Mouse (Mus musculus): Measurements from ENCODE around the gene Tbc1d10a. TPM values are rescaled to one million over a fixed set of nuclear protein-coding genes. Genes with fewer than 3 reads are reported as not detected.

Gene Tbc1d10a
- polyA plus RNA-seq, 1 experiment: 18.3 TPM

DNA sequence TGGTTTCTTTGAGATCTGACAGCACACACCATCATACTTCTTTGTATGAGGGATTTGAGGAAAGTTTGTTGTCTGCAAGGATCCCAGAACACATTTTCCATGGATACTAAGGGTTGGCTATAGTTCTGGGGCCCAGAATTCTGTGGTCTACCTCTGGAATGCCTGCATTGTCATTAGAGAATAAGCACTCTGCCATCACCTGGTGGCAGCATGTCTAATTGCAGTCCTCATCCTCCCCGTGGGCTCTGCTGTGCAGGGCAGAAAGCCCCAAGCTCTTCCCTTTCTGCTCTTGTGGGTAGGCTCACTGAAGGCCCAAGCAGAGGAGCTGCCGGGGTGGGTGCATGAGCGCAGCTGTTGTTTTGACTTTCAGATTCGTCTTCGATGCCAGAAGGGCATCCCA, 23.0 kb downstream of the Tbc1d10a start:
- TF ChIP-seq CTCF (IDR thresholded peaks at IDR 0.05; ENCODE audit: borderline replicate concordance, insufficient read depth, low read length) (no peak), POLR2A (IDR thresholded peaks at IDR 0.05; ENCODE audit: low read depth, low read length) (no peak)
- H3K27ac ChIP-seq (ENCODE audit: insufficient read depth, low read length): no peak overlapping the region
- H3K4me1 ChIP-seq (ENCODE audit: control insufficient read depth, insufficient read depth, low read length): peaks cover 4% of the 10 kb centered on the region; the same call in 1 of the 2 replicates
- H3K4me3 ChIP-seq (ENCODE audit: insufficient read depth, low read length): no peak overlapping the region

DNA sequence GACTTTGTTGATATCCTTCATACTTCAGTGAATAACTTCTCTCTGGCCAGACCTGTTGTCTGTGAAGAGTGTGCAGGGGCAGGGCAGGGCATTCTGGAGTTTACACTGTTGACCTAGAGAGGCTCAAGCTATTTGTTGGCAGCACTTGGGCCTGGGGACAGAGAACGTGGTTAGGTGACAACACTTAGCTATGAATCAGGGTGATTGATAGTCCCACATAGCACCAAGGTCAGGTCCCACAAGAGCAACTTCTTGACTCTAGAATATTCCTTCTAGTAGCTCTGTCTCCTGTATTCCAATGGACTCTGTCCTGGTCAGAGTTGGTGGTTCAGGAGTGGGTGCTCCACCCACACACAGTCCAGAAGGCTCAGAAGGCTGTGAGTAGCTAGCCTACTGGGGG, 24.2 kb downstream of the Tbc1d10a start:
- H3K4me3 ChIP-seq (ENCODE audit: insufficient read depth, low read length): no peak overlapping the region
- H3K4me1 ChIP-seq (ENCODE audit: control insufficient read depth, insufficient read depth, low read length): peaks cover 4% of the 10 kb centered on the region; the same call in 1 of the 2 replicates
- no peak for TF ChIP-seq CTCF (IDR thresholded peaks at IDR 0.05; ENCODE audit: borderline replicate concordance, insufficient read depth, low read length)
- TF ChIP-seq POLR2A (IDR thresholded peaks at IDR 0.05; ENCODE audit: low read depth, low read length): no peak

DNA sequence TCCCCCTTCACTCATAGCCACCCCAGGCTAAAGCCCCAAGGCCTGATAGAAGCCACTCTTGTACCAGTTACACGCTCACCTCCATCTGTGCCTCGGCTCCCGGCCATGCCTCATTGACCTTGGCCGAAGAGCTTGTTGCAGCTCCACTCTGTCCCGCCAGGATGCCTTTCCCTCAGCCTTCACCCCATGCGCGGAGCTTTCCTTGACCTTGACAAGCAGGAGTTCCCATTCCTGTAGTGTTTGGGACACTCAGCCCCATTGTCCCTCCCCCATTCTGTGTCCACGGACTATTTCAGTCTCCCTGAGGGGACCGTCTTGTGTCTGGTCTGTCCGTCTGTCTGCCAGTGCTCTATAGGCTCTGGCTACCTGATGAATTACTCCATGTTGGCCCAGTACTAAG, 26.5 kb downstream of the Tbc1d10a start:
- Histone ChIP-seq H3K4me3 (ENCODE audit: insufficient read depth, low read length) (no peak overlapping the region), H3K4me1 (ENCODE audit: control insufficient read depth, insufficient read depth, low read length) (no peaks in the 10 kb centered on the region), H3K27ac (ENCODE audit: insufficient read depth, low read length) (no peak overlapping the region)
- TF ChIP-seq POLR2A (IDR thresholded peaks at IDR 0.05; ENCODE audit: low read depth, low read length) (no peak), CTCF (IDR thresholded peaks at IDR 0.05; ENCODE audit: borderline replicate concordance, insufficient read depth, low read length) (no peak)

More for the DNA sequence above, 24.2 kb downstream of the Tbc1d10a start:
- H3K27ac ChIP-seq (ENCODE audit: insufficient read depth, low read length): no peak overlapping the region

DNA sequence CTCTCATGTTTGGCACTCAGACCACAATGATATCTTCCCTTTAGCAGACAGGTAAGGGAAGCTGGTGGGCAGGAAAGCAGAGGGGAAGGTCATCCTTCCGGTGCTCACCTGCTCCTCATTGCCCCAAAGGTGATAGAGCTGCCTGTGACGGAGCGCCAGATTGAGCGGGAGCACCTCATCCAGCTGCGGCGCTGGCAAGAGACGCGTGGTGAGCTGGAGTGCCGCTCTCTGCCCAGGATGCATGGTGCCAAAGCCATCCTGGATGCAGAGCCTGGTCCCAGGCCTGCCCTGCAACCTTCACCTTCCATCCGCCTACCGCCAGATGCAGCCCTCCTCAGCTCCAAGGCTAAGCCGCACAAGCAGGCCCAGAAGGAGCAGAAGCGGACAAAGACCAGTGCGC, 28.0 kb downstream of the Tbc1d10a start:
- Histone ChIP-seq H3K4me1 (ENCODE audit: control insufficient read depth, insufficient read depth, low read length) (no peaks in the 10 kb centered on the region), H3K27ac (ENCODE audit: insufficient read depth, low read length) (no peak overlapping the region), H3K4me3 (ENCODE audit: insufficient read depth, low read length) (no peak overlapping the region)
- TF ChIP-seq CTCF (IDR thresholded peaks at IDR 0.05; ENCODE audit: borderline replicate concordance, insufficient read depth, low read length) (no peak), POLR2A (IDR thresholded peaks at IDR 0.05; ENCODE audit: low read depth, low read length) (no peak)

DNA sequence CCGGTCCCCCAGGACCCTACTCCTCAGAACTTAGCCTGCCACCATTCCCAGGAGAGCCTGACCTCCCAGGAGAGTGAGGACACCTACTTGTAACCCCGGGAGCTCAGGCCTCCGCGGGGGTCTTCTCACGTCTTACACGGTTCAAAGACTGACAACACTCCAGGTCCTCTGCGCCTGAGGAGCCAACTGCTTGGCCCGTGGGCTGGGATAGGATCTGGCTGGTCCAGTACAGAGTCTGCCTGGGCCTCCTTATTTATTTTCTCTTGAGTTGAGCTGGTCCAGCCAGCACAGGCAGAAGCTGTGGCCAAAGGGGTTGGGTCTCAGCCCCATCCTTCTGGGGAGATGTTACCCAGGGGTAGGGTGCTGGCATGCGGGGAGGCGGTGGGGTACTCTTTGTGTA, 28.5 kb downstream of the Tbc1d10a start:
- Histone ChIP-seq H3K4me1 (ENCODE audit: control insufficient read depth, insufficient read depth, low read length) (no peaks in the 10 kb centered on the region), H3K4me3 (ENCODE audit: insufficient read depth, low read length) (no peak overlapping the region), H3K27ac (ENCODE audit: insufficient read depth, low read length) (no peak overlapping the region)
- TF ChIP-seq CTCF (IDR thresholded peaks at IDR 0.05; ENCODE audit: borderline replicate concordance, insufficient read depth, low read length) (no peak), POLR2A (IDR thresholded peaks at IDR 0.05; ENCODE audit: low read depth, low read length) (no peak)

DNA sequence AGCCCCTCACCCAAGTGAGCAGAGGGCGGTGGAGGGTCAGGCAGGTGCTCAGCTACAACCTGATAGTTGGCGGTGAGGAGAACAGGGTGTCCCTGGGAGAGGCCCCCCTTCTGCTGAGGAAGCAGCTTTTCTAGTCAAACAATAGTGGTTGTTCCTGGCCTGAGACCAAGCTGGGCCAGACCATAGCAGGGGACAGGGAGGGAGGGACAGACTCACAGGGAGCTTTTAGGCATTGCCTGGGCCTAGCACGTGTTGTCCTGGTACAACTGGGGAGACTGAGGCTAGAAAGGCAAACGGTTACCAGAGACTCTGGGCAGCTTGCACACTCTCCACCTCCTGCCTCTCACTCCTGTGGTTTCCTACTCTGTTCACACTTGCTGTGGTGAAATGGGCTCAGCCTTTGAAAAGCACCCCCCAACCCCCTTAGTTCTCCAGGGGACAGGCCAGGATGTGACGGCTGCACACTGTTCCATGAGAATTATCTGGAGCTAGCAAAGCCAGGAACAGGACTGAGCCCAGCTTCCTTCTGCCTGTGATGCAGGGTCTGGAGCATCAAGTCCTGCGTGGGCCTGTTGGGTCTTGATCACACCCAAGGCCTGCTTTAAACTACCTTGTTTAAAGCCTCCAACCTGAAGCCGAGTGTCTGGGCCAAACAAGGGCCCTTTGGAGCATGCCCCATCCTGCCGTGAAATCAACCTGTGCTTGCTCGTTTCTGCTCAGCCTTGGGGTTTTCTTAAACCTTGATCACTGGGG, 29.8 kb downstream of the Tbc1d10a start:
- H3K4me1 ChIP-seq (ENCODE audit: control insufficient read depth, insufficient read depth, low read length): no peaks in the 10 kb centered on the region
- TF ChIP-seq CTCF (IDR thresholded peaks at IDR 0.05; ENCODE audit: borderline replicate concordance, insufficient read depth, low read length): no peak
- TF ChIP-seq POLR2A (IDR thresholded peaks at IDR 0.05; ENCODE audit: low read depth, low read length): no peak
- H3K27ac ChIP-seq (ENCODE audit: insufficient read depth, low read length): no peak overlapping the region
- no peak overlapping the region for H3K4me3 ChIP-seq (ENCODE audit: insufficient read depth, low read length)

DNA sequence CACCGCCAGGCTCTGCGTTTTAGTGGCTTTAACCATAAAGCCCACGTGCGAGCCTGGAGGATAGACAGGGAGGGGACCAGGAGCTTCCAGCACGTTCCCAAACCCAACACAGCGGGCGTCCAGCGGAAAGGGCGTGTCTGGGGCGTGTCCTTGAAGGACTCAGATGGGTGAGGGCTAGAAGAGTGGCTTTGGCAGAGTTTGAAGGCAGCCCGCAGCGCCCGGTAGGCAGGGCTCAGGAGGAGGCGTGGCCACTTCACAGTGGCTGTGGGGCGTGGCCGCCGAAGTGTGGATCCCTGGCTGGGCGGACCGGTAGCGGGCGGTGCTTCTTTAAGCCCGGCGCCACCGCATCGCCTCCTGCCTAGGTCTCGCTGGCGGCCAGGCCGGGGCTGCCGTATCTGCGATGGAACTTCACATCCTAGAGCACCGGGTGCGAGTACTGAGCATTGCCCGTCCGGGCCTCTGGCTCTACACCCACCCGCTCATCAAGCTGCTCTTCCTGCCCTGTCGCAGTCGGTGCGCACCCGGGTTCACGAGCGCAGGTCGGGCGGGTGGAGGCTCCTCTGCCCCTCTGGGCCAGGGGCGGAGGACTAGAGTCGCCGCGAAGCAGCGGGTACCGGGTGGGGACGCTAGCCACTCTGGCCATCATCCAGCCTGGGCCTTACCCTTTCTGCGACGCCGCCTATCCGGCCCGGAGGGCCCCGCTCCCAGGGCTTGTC, 31.5 kb downstream of the Tbc1d10a start, which contains the start of gene Castor1:
Castor1 (plus strand) TSS at position 312 of the 716 bp plus-strand sequence.
- Histone ChIP-seq H3K4me1 (ENCODE audit: control insufficient read depth, insufficient read depth, low read length) (no peaks in the 10 kb centered on the region), H3K27ac (ENCODE audit: insufficient read depth, low read length) (peak within 1 kb of the TSS; percentile 49), H3K4me3 (ENCODE audit: insufficient read depth, low read length) (peak within 1 kb of the TSS; percentile 51)
- no peak for TF ChIP-seq CTCF (IDR thresholded peaks at IDR 0.05; ENCODE audit: borderline replicate concordance, insufficient read depth, low read length)
- peak; percentile 92 for TF ChIP-seq POLR2A (IDR thresholded peaks at IDR 0.05; ENCODE audit: low read depth, low read length)

DNA sequence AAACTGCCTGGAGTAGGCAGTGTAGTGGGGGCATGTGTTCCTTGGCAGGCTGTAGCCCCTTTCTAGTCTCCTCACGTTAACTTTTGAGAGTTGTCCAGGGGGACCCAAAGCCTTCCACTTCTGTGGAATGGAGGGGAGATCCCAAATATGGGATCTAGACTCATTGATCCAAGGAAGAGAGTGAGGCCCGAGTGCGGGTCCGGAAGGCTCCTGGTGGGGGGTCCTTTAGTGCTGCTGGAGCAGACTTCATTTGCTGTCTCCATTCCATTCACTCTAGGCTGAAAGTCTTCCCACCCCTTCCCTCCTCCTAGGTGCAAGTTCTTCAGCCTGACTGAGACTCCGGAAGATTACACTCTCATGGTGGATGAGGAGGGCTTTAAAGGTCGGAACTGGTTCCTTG, 32.0 kb downstream of the Tbc1d10a start:
- H3K4me3 ChIP-seq (ENCODE audit: insufficient read depth, low read length): peak overlapping the region; percentile 51
- peak overlapping the region; percentile 49 for H3K27ac ChIP-seq (ENCODE audit: insufficient read depth, low read length)
- TF ChIP-seq POLR2A (IDR thresholded peaks at IDR 0.05; ENCODE audit: low read depth, low read length) (no peak), CTCF (IDR thresholded peaks at IDR 0.05; ENCODE audit: borderline replicate concordance, insufficient read depth, low read length) (no peak)
- H3K4me1 ChIP-seq (ENCODE audit: control insufficient read depth, insufficient read depth, low read length): no peaks in the 10 kb centered on the region

DNA sequence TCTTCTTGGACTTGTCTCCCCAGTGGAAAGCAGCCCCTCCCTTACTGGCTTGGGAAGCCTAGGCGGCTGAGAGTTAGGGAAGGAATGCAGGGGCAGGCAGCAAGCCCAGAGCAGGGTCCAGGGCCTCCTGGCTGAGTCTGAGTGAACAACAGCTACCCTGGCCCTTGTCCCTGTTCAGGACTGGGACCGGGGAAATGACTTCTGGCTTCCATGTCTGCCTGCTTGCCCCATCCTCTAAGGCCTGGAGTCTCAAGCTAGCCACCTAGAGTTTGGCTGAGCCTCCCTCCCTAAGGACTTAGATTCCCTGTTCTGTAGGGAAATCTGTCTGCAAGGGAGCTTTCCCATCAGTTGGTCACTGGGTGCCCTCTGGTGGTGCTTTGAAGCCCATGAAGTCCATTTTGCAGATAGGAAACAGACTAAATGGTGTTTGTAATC, 32.7 kb downstream of the Tbc1d10a start:
- Histone ChIP-seq H3K4me3 (ENCODE audit: insufficient read depth, low read length) (peak overlapping the region; percentile 51), H3K27ac (ENCODE audit: insufficient read depth, low read length) (peak overlapping the region; percentile 49), H3K4me1 (ENCODE audit: control insufficient read depth, insufficient read depth, low read length) (no peaks in the 10 kb centered on the region)
- peak; percentile 49; the same call in 1 of the 2 replicates for TF ChIP-seq POLR2A (IDR thresholded peaks at IDR 0.05; ENCODE audit: low read depth, low read length)
- peak; percentile 40; the same call in 1 of the 2 replicates for TF ChIP-seq CTCF (IDR thresholded peaks at IDR 0.05; ENCODE audit: borderline replicate concordance, insufficient read depth, low read length)

DNA sequence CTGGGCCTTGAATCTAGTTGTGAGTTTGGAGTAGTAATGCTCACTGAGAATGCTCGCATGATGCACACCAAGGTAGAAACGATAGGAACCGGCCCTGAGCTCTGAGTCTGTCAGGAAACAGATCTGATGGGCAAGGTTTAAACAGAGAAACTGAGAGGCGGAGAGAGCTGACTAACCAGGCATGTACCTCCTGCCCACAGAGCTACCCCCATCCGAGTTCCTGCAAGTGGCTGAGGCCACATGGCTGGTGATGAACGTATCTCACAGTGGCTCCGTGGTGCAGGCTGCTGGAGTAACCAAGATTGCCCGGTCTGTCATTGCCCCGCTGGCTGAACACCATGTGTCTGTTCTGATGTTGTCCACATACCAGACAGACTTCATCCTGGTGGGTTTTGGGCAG, 33.3 kb downstream of the Tbc1d10a start:
- H3K4me1 ChIP-seq (ENCODE audit: control insufficient read depth, insufficient read depth, low read length): no peaks in the 10 kb centered on the region
- no peak for TF ChIP-seq POLR2A (IDR thresholded peaks at IDR 0.05; ENCODE audit: low read depth, low read length)
- TF ChIP-seq CTCF (IDR thresholded peaks at IDR 0.05; ENCODE audit: borderline replicate concordance, insufficient read depth, low read length): no peak
- H3K27ac ChIP-seq (ENCODE audit: insufficient read depth, low read length): no peak overlapping the region
- H3K4me3 ChIP-seq (ENCODE audit: insufficient read depth, low read length): no peak overlapping the region

Measured in embryonic fibroblast, embryonic 13.5 days (primary cell).